Mouse (Mus musculus) cerebellum, postnatal 25 days (tissue): Measurements from ENCODE around the gene Eps15.

ENCODE experiments used
- DNase-seq, 2 experiments: peaks; one replicate each; pipeline ENCODE4 v3.0.0; 2021; ENCODE audit warnings: mixed read lengths in 2 of 2

Gene Eps15

GRCm38 (mm10) chr4:109271803-109272202 lies 8.3 kb upstream of the Eps15 start:
- no peak for DNase-seq

DNA sequence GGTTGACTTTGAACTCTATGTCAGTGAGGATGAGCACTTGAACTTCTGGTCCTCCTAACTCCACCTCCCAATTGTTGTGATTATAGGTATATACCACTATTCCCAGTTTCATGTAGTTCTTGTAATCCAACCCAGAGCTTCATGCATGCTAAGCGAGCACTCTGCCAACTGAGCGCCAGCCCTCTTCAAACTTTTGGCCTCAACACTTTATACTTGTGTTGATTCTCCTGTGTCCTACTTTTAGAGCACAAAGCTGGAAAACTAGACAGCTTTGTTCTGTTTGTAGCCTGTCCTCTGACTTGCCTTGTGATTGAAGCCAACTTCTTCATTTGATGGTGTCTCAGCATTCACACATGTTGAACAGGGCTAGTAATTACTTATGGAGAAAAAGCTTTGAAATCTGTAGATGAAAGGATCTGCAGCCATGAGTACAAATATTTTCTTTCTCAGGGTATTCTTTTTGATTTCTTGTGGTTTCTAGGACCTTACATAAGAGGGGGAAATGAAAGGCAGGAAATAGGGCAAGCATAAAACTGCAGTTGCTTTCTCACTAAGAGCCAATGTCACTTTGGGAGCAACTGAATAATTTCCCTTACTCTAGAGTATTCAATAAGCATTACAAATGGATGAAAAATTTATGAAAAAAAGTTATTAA lies 6.4 kb upstream of the Eps15 start:
- DNase-seq, result no peak

- DNase-seq, result peak; percentile 52 to 57
These were observed 542 bp downstream of the Eps15 start for GRCm38 (mm10) chr4:109280459-109281160.

GRCm38 (mm10) chr4:109281161-109281560 lies 1.1 kb downstream of the Eps15 start:
- no peak for DNase-seq

- DNase-seq, result no peak
These were observed 1.9 kb downstream of the Eps15 start for GRCm38 (mm10) chr4:109281946-109282345.

DNA sequence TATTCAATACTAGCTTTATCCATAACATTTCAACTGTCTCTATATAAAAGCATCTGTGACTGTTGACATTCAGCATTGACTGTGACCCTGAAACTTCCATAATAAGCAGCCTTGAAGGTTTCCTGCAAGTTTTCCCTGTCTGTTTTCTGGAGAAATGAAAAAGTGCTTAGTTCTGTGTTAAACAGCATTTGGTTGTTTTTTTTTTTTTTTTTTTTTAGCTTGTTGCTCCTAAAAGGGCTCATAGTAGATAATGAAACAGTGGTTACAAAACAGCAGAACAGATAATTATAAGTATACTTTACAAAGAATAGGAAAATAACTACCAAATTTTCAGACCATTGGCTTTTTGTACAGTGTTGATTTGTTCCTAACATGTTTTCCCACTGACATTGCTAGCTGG lies 14.6 kb downstream of the Eps15 start:
- DNase-seq, result no peak

- DNase-seq, result no peak
These were observed 16.4 kb downstream of the Eps15 start for GRCm38 (mm10) chr4:109296510-109296909.

DNA sequence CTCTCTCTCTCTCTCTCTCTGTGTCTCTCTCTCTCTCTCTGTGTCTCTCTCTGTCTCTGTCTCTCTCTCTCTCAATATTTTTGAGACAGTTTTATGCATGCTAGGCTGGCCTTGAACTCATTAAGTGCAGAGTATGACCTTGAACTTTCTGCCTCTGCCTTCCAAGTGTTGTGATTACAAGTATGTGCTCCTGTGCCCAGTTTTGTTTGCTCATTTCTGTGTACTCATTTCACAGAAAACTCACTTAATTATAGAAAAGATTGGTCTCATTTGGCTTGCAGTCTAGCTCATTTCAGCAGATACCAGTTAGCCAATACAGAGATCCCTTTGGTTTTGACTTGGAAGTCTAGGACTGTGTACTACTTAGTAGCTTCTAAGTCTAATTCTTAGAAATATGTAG lies 19.1 kb downstream of the Eps15 start:
- no peak for DNase-seq

- DNase-seq, result no peak
These were observed 37.1 kb downstream of the Eps15 start for GRCm38 (mm10) chr4:109316941-109317894.

GRCm38 (mm10) chr4:109336796-109337195 lies 56.7 kb downstream of the Eps15 start:
- no peak for DNase-seq

GRCm38 (mm10) chr4:109341222-109341621 lies 61.2 kb downstream of the Eps15 start:
- DNase-seq, result no peak

GRCm38 (mm10) chr4:109342783-109343485 lies 62.9 kb downstream of the Eps15 start:
- peak in 1 of 2 experiments; percentile 35 for DNase-seq

- DNase-seq, result peak; percentile 53 to 59
These were observed 63.8 kb downstream of the Eps15 start for GRCm38 (mm10) chr4:109343909-109344308.

- DNase-seq, result no peak
These were observed 98.0 kb downstream of the Eps15 start for GRCm38 (mm10) chr4:109378107-109378506.

GRCm38 (mm10) chr4:109382457-109382856 lies 102.4 kb downstream of the Eps15 start:
- peak; percentile 25 to 34 for DNase-seq

DNA sequence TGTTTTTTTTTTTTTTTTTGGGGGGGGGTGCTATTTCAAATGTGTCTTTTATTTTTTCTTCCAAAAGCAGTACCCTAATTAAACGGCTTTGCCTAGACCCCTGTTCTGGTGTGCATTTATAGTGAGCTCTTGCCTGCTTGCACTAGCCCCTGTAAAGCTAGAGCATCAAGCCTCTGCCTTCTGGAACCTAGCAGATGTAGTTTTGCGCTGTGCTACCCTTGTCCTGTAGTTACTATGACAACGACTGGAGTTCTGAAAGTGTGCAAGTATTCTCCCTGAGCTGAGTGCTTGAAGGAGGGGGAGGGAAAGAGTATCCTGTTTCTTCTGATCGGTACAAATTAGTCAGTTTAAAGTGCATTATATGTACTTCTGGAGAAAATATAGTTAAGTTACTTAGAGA lies 105.5 kb downstream of the Eps15 start:
- DNase-seq, result no peak

DNA sequence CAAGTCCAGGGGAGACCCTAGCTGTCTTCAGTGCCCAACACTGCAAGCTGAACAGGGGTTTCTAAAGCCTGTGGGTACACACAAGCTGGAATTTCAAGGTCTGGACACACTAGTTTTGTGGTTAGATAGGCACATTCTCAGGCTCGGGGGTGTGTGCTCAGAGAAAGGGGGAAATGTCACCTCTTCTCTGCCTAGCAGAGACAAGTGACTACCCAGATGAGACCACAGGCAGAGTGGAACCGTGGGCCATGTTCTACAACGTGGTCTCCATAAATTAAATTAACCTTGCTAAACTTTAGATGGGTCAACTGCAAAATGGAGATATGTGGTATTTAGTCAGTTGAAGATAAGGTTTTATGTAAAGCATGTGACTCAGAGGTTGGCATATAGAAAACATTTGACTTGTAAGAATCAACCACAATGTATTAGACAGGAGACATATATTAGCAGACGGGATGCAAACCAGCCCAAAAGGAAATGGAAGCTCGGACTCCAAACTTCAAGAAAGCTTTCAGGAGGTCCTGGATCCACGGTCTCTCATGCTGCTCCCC lies 113.2 kb downstream of the Eps15 start:
- no peak for DNase-seq

DNA sequence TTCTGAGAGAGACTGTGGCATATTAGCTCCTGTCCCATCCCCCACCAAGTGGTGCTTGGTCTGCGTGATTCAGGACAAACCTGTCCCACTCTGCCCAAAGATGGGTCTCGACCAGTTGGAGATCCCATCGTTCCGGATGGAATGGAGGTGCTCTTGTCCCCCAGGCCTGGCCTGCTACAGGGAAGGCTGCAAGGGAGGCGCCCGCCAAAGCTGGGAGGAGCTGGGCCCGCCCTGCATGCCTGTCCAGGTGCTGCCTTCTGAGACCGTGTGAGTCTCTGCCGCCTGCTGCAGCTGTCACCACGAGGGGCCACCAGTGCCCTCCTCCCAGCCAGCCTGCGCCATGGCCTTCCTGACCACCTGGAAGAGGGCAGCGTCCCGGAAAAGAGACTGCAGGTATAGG lies 113.8 kb downstream of the Eps15 start:
- peak; percentile 36 to 52 for DNase-seq

- no peak for DNase-seq
These were observed 114.4 kb downstream of the Eps15 start for GRCm38 (mm10) chr4:109394314-109395074.

- no peak for DNase-seq
These were observed 120.4 kb downstream of the Eps15 start for GRCm38 (mm10) chr4:109400366-109400980.

- DNase-seq, result no peak
These were observed 121.2 kb downstream of the Eps15 start for GRCm38 (mm10) chr4:109401176-109401689.
